Mouse (Mus musculus): ENCODE measurements around the gene Nxpe3. TPM values are rescaled to one million over a fixed set of nuclear protein-coding genes. Genes with fewer than 3 reads are reported as not detected.
A peak's percentile ranks its signal among the peaks of the same experiment; 100 is the strongest.
"Not testable (repeated sequence)": the region's sequence is repeated elsewhere in the genome, so short reads cannot be mapped to it uniquely, and the experiment has no call there.

Gene Nxpe3
- polyA plus RNA-seq, 1 experiment from 2014 or later: 1.6 TPM

- no peaks in the 10 kb centered on the region for H3K27me3 ChIP-seq (replicated peaks; ENCODE audit: control insufficient read depth, insufficient read depth, low read length)
- H3K36me3 ChIP-seq (ENCODE audit: control insufficient read depth, insufficient read depth, low read length): peaks cover 10% of the 10 kb centered on the region
- ATAC-seq: no peak
- no peak overlapping the region for H3K9ac ChIP-seq (ENCODE audit: low read depth, low read length)
- WGBS: 97% methylated on average over 12 of the region's 12 CpGs
- H3K4me1 ChIP-seq (ENCODE audit: control insufficient read depth, insufficient read depth, low read depth, low read length): no peaks in the 10 kb centered on the region
- no peak overlapping the region for H3K27ac ChIP-seq (ENCODE audit: low read depth, low read length)
- no peak overlapping the region for H3K4me2 ChIP-seq (ENCODE audit: low read length)
- no peak overlapping the region for H3K4me3 ChIP-seq (ENCODE audit: low read length)
- peaks cover 5% of the 10 kb centered on the region; the same call in 1 of the 2 replicates for H3K9me3 ChIP-seq (ENCODE audit: control insufficient read depth, low read length)
These were observed 51.2 kb downstream of the Nxpe3 start for GRCm38 (mm10) chr16:55843919-55844318.

- no peaks in the 10 kb centered on the region for H3K27me3 ChIP-seq (replicated peaks; ENCODE audit: control insufficient read depth, insufficient read depth, low read length)
- H3K27ac ChIP-seq (ENCODE audit: low read depth, low read length): no peak overlapping the region
- H3K36me3 ChIP-seq (ENCODE audit: control insufficient read depth, insufficient read depth, low read length): peaks cover 10% of the 10 kb centered on the region
- H3K9me3 ChIP-seq (ENCODE audit: control insufficient read depth, low read length): peaks cover 5% of the 10 kb centered on the region; the same call in 1 of the 2 replicates
- no peak for ATAC-seq
- H3K9ac ChIP-seq (ENCODE audit: low read depth, low read length): no peak overlapping the region
- no peak overlapping the region for H3K4me3 ChIP-seq (ENCODE audit: low read length)
- no peak overlapping the region for H3K4me2 ChIP-seq (ENCODE audit: low read length)
- H3K4me1 ChIP-seq (ENCODE audit: control insufficient read depth, insufficient read depth, low read depth, low read length): no peaks in the 10 kb centered on the region
- WGBS: 95% methylated on average over 5 of the region's 5 CpGs
These were observed 52.0 kb downstream of the Nxpe3 start for GRCm38 (mm10) chr16:55843134-55843533.

DNA sequence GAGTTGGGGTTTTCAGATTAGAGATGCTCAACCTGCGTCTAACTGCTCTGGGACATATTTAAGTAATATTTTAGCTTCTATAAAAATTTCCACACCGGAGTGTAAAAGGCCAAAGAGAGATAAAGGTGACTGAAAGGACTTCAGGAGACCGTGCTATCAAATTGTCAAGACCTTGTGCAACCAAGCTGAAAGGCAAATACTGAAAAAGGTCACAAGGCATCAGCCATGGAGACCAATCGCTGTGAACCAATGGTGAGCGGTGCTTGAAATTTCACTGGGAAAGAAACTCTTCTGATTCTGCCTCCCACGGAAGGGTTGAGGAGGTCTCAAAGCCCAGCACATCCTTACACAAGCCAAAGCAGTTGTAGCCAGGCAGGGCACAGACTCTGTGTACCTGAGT is 53.6 kb downstream of the Nxpe3 start:
- no peak for ATAC-seq
- Histone ChIP-seq H3K36me3 (ENCODE audit: control insufficient read depth, insufficient read depth, low read length) (peaks cover 10% of the 10 kb centered on the region), H3K9ac (ENCODE audit: low read depth, low read length) (no peak overlapping the region), H3K9me3 (ENCODE audit: control insufficient read depth, low read length) (peaks cover 5% of the 10 kb centered on the region; the same call in 1 of the 2 replicates), H3K27me3 (replicated peaks; ENCODE audit: control insufficient read depth, insufficient read depth, low read length) (no peaks in the 10 kb centered on the region), H3K27ac (ENCODE audit: low read depth, low read length) (no peak overlapping the region), H3K4me3 (ENCODE audit: low read length) (no peak overlapping the region), H3K4me2 (ENCODE audit: low read length) (no peak overlapping the region), H3K4me1 (ENCODE audit: control insufficient read depth, insufficient read depth, low read depth, low read length) (no peaks in the 10 kb centered on the region)
- WGBS: 90% methylated on average over 6 of the region's 6 CpGs

DNA sequence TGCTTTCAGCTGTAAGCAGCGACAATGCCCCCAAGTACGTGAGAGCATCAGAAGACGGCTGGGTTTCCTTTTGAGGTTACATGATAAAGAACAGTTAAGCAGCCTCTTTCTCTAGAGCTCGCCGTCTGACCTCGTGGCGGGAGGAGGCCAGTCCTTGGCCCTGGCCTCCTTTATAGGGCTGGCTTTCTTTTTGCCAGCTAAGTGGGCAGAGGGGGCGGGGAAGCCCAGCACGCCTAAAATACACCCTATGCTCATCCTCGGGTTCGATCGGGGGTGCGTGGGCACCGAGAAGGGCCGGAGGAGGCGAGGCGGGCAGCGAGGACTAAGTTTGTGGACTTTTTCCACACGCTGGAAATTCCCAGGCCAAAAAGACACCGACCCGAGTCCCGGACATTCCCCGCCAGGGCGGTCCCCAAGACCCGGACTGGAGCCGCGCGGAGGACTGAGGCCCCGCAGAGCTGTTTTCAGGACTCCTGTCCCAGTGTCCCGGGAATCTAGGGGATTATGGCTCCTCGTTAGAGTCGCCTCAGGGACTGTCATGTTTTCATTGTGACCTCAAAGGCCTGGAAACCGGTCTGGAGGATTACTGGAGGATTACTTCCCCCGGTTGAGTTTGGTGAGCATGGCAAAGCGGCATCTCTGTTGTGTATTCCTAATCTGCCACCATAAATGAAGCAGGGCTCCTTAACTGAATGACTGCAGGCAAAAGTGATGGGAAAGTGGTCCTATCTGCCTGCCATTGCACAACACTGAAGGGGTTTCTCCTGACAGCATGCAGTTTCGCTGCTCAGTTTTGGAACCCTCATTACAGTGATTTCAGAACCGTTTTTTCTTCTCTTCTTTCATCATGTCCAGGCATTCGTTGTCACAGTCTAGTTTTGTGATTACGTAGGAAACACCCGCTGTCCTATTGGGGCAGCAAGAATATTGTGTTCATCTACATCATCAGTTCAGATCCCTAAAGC is 56.3 kb downstream of the Nxpe3 start, which contains the start of gene Nfkbiz:
Gene Nfkbiz, minus strand, starts transcription at position 390 of the 965 bp plus-strand sequence.
- Histone ChIP-seq H3K9ac (ENCODE audit: low read depth, low read length) (peak within 1 kb of the TSS; percentile 74), H3K27ac (ENCODE audit: low read depth, low read length) (peak within 1 kb of the TSS; percentile 81), H3K36me3 (ENCODE audit: control insufficient read depth, insufficient read depth, low read length) (peaks cover 1% of the 10 kb centered on the region), H3K4me1 (ENCODE audit: control insufficient read depth, insufficient read depth, low read depth, low read length) (no peaks in the 10 kb centered on the region), H3K27me3 (replicated peaks; ENCODE audit: control insufficient read depth, insufficient read depth, low read length) (no peaks in the 10 kb centered on the region), H3K4me2 (ENCODE audit: low read length) (peak within 1 kb of the TSS; percentile 79), H3K4me3 (ENCODE audit: low read length) (peak within 1 kb of the TSS; percentile 65), H3K9me3 (ENCODE audit: control insufficient read depth, low read length) (no peaks in the 10 kb centered on the region)
- under 1% methylated on average over 40 of the region's 40 CpGs for WGBS
- peak; percentile 96 for ATAC-seq

DNA sequence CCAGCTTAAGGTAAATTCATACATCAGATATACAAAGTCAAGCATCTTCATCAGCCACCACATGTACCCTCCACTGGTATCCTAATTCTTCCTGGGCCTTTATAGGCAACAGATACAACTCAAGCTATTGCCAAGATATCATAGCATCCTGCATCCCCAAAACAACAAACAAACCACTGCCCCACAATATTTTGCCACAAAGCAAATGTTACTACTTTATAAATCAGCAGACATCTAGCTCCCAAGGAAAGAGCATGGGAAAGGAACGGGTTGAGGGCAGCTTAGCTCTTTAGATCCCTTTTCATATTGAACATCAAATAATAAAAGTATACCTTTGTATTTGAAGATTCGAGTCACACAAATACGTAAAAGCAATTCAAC is 57.0 kb downstream of the Nxpe3 start:
- H3K4me3 ChIP-seq (ENCODE audit: low read length): peak overlapping the region; percentile 65
- ATAC-seq: no peak
- H3K9me3 ChIP-seq (ENCODE audit: control insufficient read depth, low read length): no peaks in the 10 kb centered on the region
- H3K36me3 ChIP-seq (ENCODE audit: control insufficient read depth, insufficient read depth, low read length): no peaks in the 10 kb centered on the region
- H3K27ac ChIP-seq (ENCODE audit: low read depth, low read length): no peak overlapping the region
- peak overlapping the region; percentile 74 for H3K9ac ChIP-seq (ENCODE audit: low read depth, low read length)
- H3K4me1 ChIP-seq (ENCODE audit: control insufficient read depth, insufficient read depth, low read depth, low read length): no peaks in the 10 kb centered on the region
- H3K27me3 ChIP-seq (replicated peaks; ENCODE audit: control insufficient read depth, insufficient read depth, low read length): no peaks in the 10 kb centered on the region
- 5% methylated on average over 3 of the region's 3 CpGs for WGBS
- peak overlapping the region; percentile 79 for H3K4me2 ChIP-seq (ENCODE audit: low read length)

DNA sequence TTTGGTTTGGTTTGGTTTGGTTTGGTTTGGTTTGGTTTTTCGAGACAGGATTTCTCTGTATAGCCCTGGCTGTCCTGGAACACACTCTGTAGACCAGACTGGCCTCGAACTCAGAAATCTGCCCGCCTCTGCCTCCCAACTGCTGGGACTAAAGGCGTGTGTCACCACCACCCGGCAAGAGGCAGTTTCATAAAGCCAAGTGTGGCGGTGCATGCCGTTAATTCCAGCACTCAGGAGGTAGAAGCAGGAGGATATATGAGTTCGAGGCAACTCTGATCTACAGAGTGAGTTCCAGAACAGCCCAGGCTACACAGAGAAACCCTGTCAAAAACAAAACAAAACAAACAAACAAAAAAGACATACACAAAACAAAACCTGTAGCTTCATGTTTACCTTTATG is 57.4 kb downstream of the Nxpe3 start:
- not testable (repeated sequence) for H3K4me3 ChIP-seq (ENCODE audit: low read length); H3K9ac ChIP-seq (ENCODE audit: low read depth, low read length)
- WGBS: 95% methylated on average over 8 of the region's 8 CpGs

DNA sequence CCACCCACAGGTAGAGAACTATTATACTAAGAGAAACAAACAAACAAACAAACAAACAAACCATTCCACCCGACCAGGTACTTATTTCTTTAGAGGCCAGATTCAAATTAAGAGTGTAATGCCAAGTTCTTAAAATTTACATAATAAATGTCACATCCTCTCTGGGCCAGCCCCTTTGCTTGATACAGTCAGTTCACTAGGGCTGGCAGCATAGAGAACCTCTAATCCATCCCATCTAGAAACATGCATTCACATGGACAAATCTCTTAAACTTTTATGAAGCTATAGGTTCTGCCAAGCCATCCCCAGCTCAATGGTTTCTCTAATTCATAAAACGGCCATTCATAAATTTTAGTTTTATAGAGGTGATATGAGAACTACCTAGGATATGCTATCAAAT is 57.9 kb downstream of the Nxpe3 start:
- no peaks in the 10 kb centered on the region for H3K9me3 ChIP-seq (ENCODE audit: control insufficient read depth, low read length)
- no peaks in the 10 kb centered on the region for H3K4me1 ChIP-seq (ENCODE audit: control insufficient read depth, insufficient read depth, low read depth, low read length)
- no peak overlapping the region for H3K9ac ChIP-seq (ENCODE audit: low read depth, low read length)
- 84% methylated on average over 2 of the region's 2 CpGs for WGBS
- no peaks in the 10 kb centered on the region for H3K27me3 ChIP-seq (replicated peaks; ENCODE audit: control insufficient read depth, insufficient read depth, low read length)
- no peak for ATAC-seq
- no peak overlapping the region for H3K4me3 ChIP-seq (ENCODE audit: low read length)
- no peak overlapping the region for H3K27ac ChIP-seq (ENCODE audit: low read depth, low read length)
- no peaks in the 10 kb centered on the region for H3K36me3 ChIP-seq (ENCODE audit: control insufficient read depth, insufficient read depth, low read length)
- no peak overlapping the region for H3K4me2 ChIP-seq (ENCODE audit: low read length)

More for the DNA sequence above, 57.4 kb downstream of the Nxpe3 start:
- ATAC-seq; H3K27ac ChIP-seq (ENCODE audit: low read depth, low read length); H3K36me3 ChIP-seq (ENCODE audit: control insufficient read depth, insufficient read depth, low read length); H3K4me1 ChIP-seq (ENCODE audit: control insufficient read depth, insufficient read depth, low read depth, low read length); H3K9me3 ChIP-seq (ENCODE audit: control insufficient read depth, low read length); H3K27me3 ChIP-seq (replicated peaks; ENCODE audit: control insufficient read depth, insufficient read depth, low read length): not testable (repeated sequence)
- peak overlapping the region; percentile 79 for H3K4me2 ChIP-seq (ENCODE audit: low read length)

DNA sequence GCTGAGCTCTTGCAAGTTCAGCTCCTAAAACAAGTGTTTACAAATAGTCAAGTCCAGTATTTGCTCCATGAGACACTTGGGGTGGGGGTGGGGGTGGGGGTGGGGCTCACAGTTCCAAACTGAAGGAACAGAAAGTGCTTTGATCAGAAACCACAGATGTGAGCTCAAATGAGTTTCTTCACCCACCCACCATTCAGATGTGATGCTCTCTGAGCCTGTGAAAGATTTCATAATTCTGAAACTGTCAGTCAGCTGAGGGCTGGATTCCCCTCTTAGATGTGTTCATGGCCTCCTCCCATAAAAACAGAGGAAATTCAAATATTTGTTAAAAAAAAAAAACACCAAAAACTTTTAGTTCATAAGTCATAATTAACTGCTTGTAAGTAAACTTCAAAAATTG is 59.3 kb downstream of the Nxpe3 start:
- Histone ChIP-seq H3K4me2 (ENCODE audit: low read length) (no peak overlapping the region), H3K4me1 (ENCODE audit: control insufficient read depth, insufficient read depth, low read depth, low read length) (no peaks in the 10 kb centered on the region), H3K27ac (ENCODE audit: low read depth, low read length) (no peak overlapping the region), H3K4me3 (ENCODE audit: low read length) (no peak overlapping the region), H3K9ac (ENCODE audit: low read depth, low read length) (no peak overlapping the region), H3K9me3 (ENCODE audit: control insufficient read depth, low read length) (no peaks in the 10 kb centered on the region), H3K36me3 (ENCODE audit: control insufficient read depth, insufficient read depth, low read length) (no peaks in the 10 kb centered on the region), H3K27me3 (replicated peaks; ENCODE audit: control insufficient read depth, insufficient read depth, low read length) (no peaks in the 10 kb centered on the region)
- no peak for ATAC-seq

- H3K27me3 ChIP-seq (replicated peaks; ENCODE audit: control insufficient read depth, insufficient read depth, low read length): no peaks in the 10 kb centered on the region
- H3K9me3 ChIP-seq (ENCODE audit: control insufficient read depth, low read length): no peaks in the 10 kb centered on the region
- H3K9ac ChIP-seq (ENCODE audit: low read depth, low read length): no peak overlapping the region
- H3K4me1 ChIP-seq (ENCODE audit: control insufficient read depth, insufficient read depth, low read depth, low read length): no peaks in the 10 kb centered on the region
- H3K27ac ChIP-seq (ENCODE audit: low read depth, low read length): no peak overlapping the region
- H3K4me2 ChIP-seq (ENCODE audit: low read length): no peak overlapping the region
- no peak overlapping the region for H3K4me3 ChIP-seq (ENCODE audit: low read length)
- WGBS: 86% methylated on average over 8 of the region's 8 CpGs
- H3K36me3 ChIP-seq (ENCODE audit: control insufficient read depth, insufficient read depth, low read length): no peaks in the 10 kb centered on the region
- ATAC-seq: no peak
These were observed 62.5 kb downstream of the Nxpe3 start for GRCm38 (mm10) chr16:55832617-55833016.

All from hindbrain, embryonic 16.5 days (tissue).